Mouse (Mus musculus) G1E (cell line): Measurements from ENCODE around the gene Paip2b.
"Not testable (repeated sequence)": the region's sequence is repeated elsewhere in the genome, so short reads cannot be mapped to it uniquely, and the experiment has no call there.

Source experiments
- CTCF ChIP-seq: IDR thresholded peaks from 2 replicates; pipeline ENCODE4 v1.5.1; 2012; ENCODE audit warnings: low read depth, low read length, inconsistent platforms, mixed read lengths
- GATA1 ChIP-seq: IDR thresholded peaks from 2 replicates; pipeline ENCODE4 v1.6.1; 2012; ENCODE audit warnings: borderline replicate concordance, low read length, inconsistent platforms, mixed read lengths
- GATA2 ChIP-seq: IDR thresholded peaks from 2 replicates; pipeline ENCODE4 v1.6.1; 2012; ENCODE audit warnings: low read depth, low read length, inconsistent platforms, borderline replicate concordance
- POLR2AphosphoS5 ChIP-seq: IDR thresholded peaks from 2 replicates; pipeline ENCODE4 v1.6.1; 2012; ENCODE audit warnings: low read depth, low read length, inconsistent platforms; ENCODE audit not compliant: insufficient replicate concordance
- TAL1 ChIP-seq: conservative IDR thresholded peaks from 2 replicates; pipeline ENCODE4 v1.6.1; 2012; ENCODE audit warnings: low read depth, low read length, inconsistent platforms, mixed read lengths

GRCm38 (mm10) chr6:83790533-83790932, 41.0 kb downstream of the Paip2b start:
- TF ChIP-seq CTCF, GATA2, GATA1, TAL1, POLR2AphosphoS5: not testable (repeated sequence)
